Mouse (Mus musculus): Measurements from ENCODE around the gene Tmem136. TPM values are rescaled to one million over a fixed set of nuclear protein-coding genes. Genes with fewer than 3 reads are reported as not detected.

Gene Tmem136
- polyA plus RNA-seq, 1 experiment from 2014 or later, result 0.78 TPM

GRCm38 (mm10) chr9:43071741-43072140, 44.6 kb downstream of the Tmem136 start:
- Histone ChIP-seq H3K27me3 (ENCODE audit: control insufficient read depth, insufficient read depth, low read depth, low read length) (no peaks in the 10 kb centered on the region), H3K4me1 (ENCODE audit: control insufficient read depth, low read depth, low read length) (no peaks in the 10 kb centered on the region), H3K36me3 (ENCODE audit: control insufficient read depth, insufficient read depth) (no peaks in the 10 kb centered on the region), H3K4me2 (ENCODE audit: low read depth, low read length) (no peak overlapping the region), H3K27ac (ENCODE audit: low read length) (no peak overlapping the region), H3K9me3 (replicated peaks; ENCODE audit: control insufficient read depth, low read length) (no peaks in the 10 kb centered on the region), H3K9ac (ENCODE audit: low read depth, low read length) (no peak overlapping the region), H3K4me3 (ENCODE audit: low read depth, low read length) (no peak overlapping the region)
- no peak for ATAC-seq (ENCODE audit: low read depth)
- WGBS (ENCODE audit: insufficient replicate concordance), result 53% methylated on average over 2 of the region's 2 CpGs

- Histone ChIP-seq H3K27me3 (ENCODE audit: control insufficient read depth, insufficient read depth, low read depth, low read length) (no peaks in the 10 kb centered on the region), H3K36me3 (ENCODE audit: control insufficient read depth, insufficient read depth) (no peaks in the 10 kb centered on the region), H3K4me3 (ENCODE audit: low read depth, low read length) (no peak overlapping the region), H3K4me1 (ENCODE audit: control insufficient read depth, low read depth, low read length) (no peaks in the 10 kb centered on the region), H3K4me2 (ENCODE audit: low read depth, low read length) (no peak overlapping the region), H3K27ac (ENCODE audit: low read length) (no peak overlapping the region), H3K9me3 (replicated peaks; ENCODE audit: control insufficient read depth, low read length) (no peaks in the 10 kb centered on the region), H3K9ac (ENCODE audit: low read depth, low read length) (no peak overlapping the region)
- 43% methylated on average over 4 of the region's 4 CpGs for WGBS (ENCODE audit: insufficient replicate concordance)
- no peak for ATAC-seq (ENCODE audit: low read depth)
Observed at GRCm38 (mm10) chr9:43071176-43071575, 45.2 kb downstream of the Tmem136 start.

GRCm38 (mm10) chr9:43070566-43070965, 45.8 kb downstream of the Tmem136 start:
- ATAC-seq (ENCODE audit: low read depth), result no peak
- no peaks in the 10 kb centered on the region for H3K36me3 ChIP-seq (ENCODE audit: control insufficient read depth, insufficient read depth)
- no peak overlapping the region for H3K4me3 ChIP-seq (ENCODE audit: low read depth, low read length)
- no peak overlapping the region for H3K27ac ChIP-seq (ENCODE audit: low read length)
- WGBS (ENCODE audit: insufficient replicate concordance), result 82% methylated on average over 4 of the region's 4 CpGs
- H3K9ac ChIP-seq (ENCODE audit: low read depth, low read length), result no peak overlapping the region
- no peaks in the 10 kb centered on the region for H3K9me3 ChIP-seq (replicated peaks; ENCODE audit: control insufficient read depth, low read length)
- H3K4me1 ChIP-seq (ENCODE audit: control insufficient read depth, low read depth, low read length), result no peaks in the 10 kb centered on the region
- H3K4me2 ChIP-seq (ENCODE audit: low read depth, low read length), result no peak overlapping the region
- H3K27me3 ChIP-seq (ENCODE audit: control insufficient read depth, insufficient read depth, low read depth, low read length), result no peaks in the 10 kb centered on the region

GRCm38 (mm10) chr9:43070153-43070552, 46.2 kb downstream of the Tmem136 start:
- no peaks in the 10 kb centered on the region for H3K36me3 ChIP-seq (ENCODE audit: control insufficient read depth, insufficient read depth)
- H3K27ac ChIP-seq (ENCODE audit: low read length), result no peak overlapping the region
- H3K4me2 ChIP-seq (ENCODE audit: low read depth, low read length), result no peak overlapping the region
- H3K9me3 ChIP-seq (replicated peaks; ENCODE audit: control insufficient read depth, low read length), result no peaks in the 10 kb centered on the region
- ATAC-seq (ENCODE audit: low read depth), result no peak
- no peak overlapping the region for H3K9ac ChIP-seq (ENCODE audit: low read depth, low read length)
- WGBS (ENCODE audit: insufficient replicate concordance), result 84% methylated on average over 2 of the region's 2 CpGs
- no peaks in the 10 kb centered on the region for H3K4me1 ChIP-seq (ENCODE audit: control insufficient read depth, low read depth, low read length)
- no peak overlapping the region for H3K4me3 ChIP-seq (ENCODE audit: low read depth, low read length)
- no peaks in the 10 kb centered on the region for H3K27me3 ChIP-seq (ENCODE audit: control insufficient read depth, insufficient read depth, low read depth, low read length)

- WGBS (ENCODE audit: insufficient replicate concordance), result 68% methylated on average over 3 of the region's 3 CpGs
- no peak for ATAC-seq (ENCODE audit: low read depth)
- H3K9ac ChIP-seq (ENCODE audit: low read depth, low read length), result no peak overlapping the region
- H3K36me3 ChIP-seq (ENCODE audit: control insufficient read depth, insufficient read depth), result no peaks in the 10 kb centered on the region
- H3K27ac ChIP-seq (ENCODE audit: low read length), result no peak overlapping the region
- H3K27me3 ChIP-seq (ENCODE audit: control insufficient read depth, insufficient read depth, low read depth, low read length), result no peaks in the 10 kb centered on the region
- no peaks in the 10 kb centered on the region for H3K4me1 ChIP-seq (ENCODE audit: control insufficient read depth, low read depth, low read length)
- H3K4me3 ChIP-seq (ENCODE audit: low read depth, low read length), result no peak overlapping the region
- H3K9me3 ChIP-seq (replicated peaks; ENCODE audit: control insufficient read depth, low read length), result no peaks in the 10 kb centered on the region
- no peak overlapping the region for H3K4me2 ChIP-seq (ENCODE audit: low read depth, low read length)
Observed at GRCm38 (mm10) chr9:43067896-43068295, 48.5 kb downstream of the Tmem136 start.

- Histone ChIP-seq H3K36me3 (ENCODE audit: control insufficient read depth, insufficient read depth) (no peaks in the 10 kb centered on the region), H3K4me3 (ENCODE audit: low read depth, low read length) (no peak overlapping the region), H3K27me3 (ENCODE audit: control insufficient read depth, insufficient read depth, low read depth, low read length) (no peaks in the 10 kb centered on the region), H3K4me1 (ENCODE audit: control insufficient read depth, low read depth, low read length) (no peaks in the 10 kb centered on the region; the same call in 1 of the 2 replicates), H3K4me2 (ENCODE audit: low read depth, low read length) (no peak overlapping the region), H3K9me3 (replicated peaks; ENCODE audit: control insufficient read depth, low read length) (no peaks in the 10 kb centered on the region; the same call in 1 of the 2 replicates), H3K9ac (ENCODE audit: low read depth, low read length) (no peak overlapping the region), H3K27ac (ENCODE audit: low read length) (no peak overlapping the region)
- WGBS (ENCODE audit: insufficient replicate concordance), result 59% methylated on average over 4 of the region's 4 CpGs
- ATAC-seq (ENCODE audit: low read depth), result no peak
Observed at GRCm38 (mm10) chr9:43065231-43065630, 51.1 kb downstream of the Tmem136 start.

GRCm38 (mm10) chr9:43061545-43061944, 54.8 kb downstream of the Tmem136 start:
- no peak overlapping the region for H3K27ac ChIP-seq (ENCODE audit: low read length)
- no peak for ATAC-seq (ENCODE audit: low read depth)
- WGBS (ENCODE audit: insufficient replicate concordance), result 96% methylated on average over 1 of the region's 1 CpGs

More at GRCm38 (mm10) chr9:43061545-43061944, 54.8 kb downstream of the Tmem136 start:
- no peaks in the 10 kb centered on the region; the same call in 1 of the 2 replicates for H3K9me3 ChIP-seq (replicated peaks; ENCODE audit: control insufficient read depth, low read length)
- H3K4me1 ChIP-seq (ENCODE audit: control insufficient read depth, low read depth, low read length), result no peaks in the 10 kb centered on the region; the same call in 1 of the 2 replicates
- H3K9ac ChIP-seq (ENCODE audit: low read depth, low read length), result no peak overlapping the region
- H3K27me3 ChIP-seq (ENCODE audit: control insufficient read depth, insufficient read depth, low read depth, low read length), result no peaks in the 10 kb centered on the region
- H3K4me2 ChIP-seq (ENCODE audit: low read depth, low read length), result no peak overlapping the region
- H3K4me3 ChIP-seq (ENCODE audit: low read depth, low read length), result no peak overlapping the region
- H3K36me3 ChIP-seq (ENCODE audit: control insufficient read depth, insufficient read depth), result no peaks in the 10 kb centered on the region

Other genes with a start within 250 kb of the Tmem136 start
- 0.24 and 0.28 TPM in 2 replicates for gene Grik4, start 172.1 kb downstream of the Tmem136 start, polyA plus RNA-seq (2015; fragmentation: Nextera tagmentation; extraction: Ambion mirVana)
- 7.1 and 7.8 TPM in 2 replicates for gene Arhgef12, start 9.3 kb downstream of the Tmem136 start, polyA plus RNA-seq (2015; fragmentation: Nextera tagmentation; extraction: Ambion mirVana)
- 0.07 TPM in 1 of 2 replicates, not detected in the other for gene Pou2f3, start 93.8 kb upstream of the Tmem136 start, polyA plus RNA-seq (2015; fragmentation: Nextera tagmentation; extraction: Ambion mirVana)
- 24.4 and 29.0 TPM in 2 replicates for gene Oaf, start 123.3 kb upstream of the Tmem136 start, polyA plus RNA-seq (2015; fragmentation: Nextera tagmentation; extraction: Ambion mirVana)
- gene Trim29, start 194.3 kb upstream of the Tmem136 start, polyA plus RNA-seq (2015; fragmentation: Nextera tagmentation; extraction: Ambion mirVana), result 0.04 TPM in 1 of 2 replicates, not detected in the other